Mouse (Mus musculus) layer of hippocampus, adult 6 months (tissue): Measurements from ENCODE around the gene Gm13023. TPM values are rescaled to one million over a fixed set of nuclear protein-coding genes. Genes with fewer than 3 reads are reported as not detected.

ENCODE experiments used
- long read RNA-seq, 2 experiments: library from polyadenylated mRNA; unstranded; transcript quantifications; one replicate each; pipeline ENCODE4 v2.0.0; 2019 to 2020
- polyA plus RNA-seq: library from polyadenylated mRNA; unstranded; fragments of <200 nt; fragmentation: Nextera tagmentation; gene quantifications from 2 replicates; pipeline ENCODE4 v1.2.3, GENCODE M21; 2021

The Gm13023 gene
- polyA plus RNA-seq, result not detected in 2 replicates
- long read RNA-seq, experiment 1, result 0 reads
- long read RNA-seq, experiment 2, result 0 reads

DNA sequence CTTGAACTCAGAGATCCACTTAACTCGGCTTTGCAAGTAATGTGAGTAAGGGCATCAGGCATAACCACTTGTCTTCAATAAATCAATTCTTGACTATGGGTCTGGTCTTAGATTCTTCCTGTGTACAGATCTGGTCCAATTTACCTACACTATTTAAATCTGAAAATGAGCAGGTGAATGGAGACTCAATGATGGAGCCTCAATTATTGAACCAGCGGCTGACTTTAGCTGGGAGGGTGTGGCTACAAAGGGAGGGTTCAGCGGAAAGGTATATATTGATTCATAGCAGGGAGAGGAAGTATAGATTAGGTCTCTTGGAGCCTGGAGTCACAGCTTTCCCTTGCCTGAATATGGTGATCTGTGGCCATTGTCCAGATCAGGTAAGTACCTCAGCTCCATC lies at the start of gene Gm13023:
TSS of gene Gm13023 (plus strand) at position 301 of the 400 bp plus-strand sequence.

DNA sequence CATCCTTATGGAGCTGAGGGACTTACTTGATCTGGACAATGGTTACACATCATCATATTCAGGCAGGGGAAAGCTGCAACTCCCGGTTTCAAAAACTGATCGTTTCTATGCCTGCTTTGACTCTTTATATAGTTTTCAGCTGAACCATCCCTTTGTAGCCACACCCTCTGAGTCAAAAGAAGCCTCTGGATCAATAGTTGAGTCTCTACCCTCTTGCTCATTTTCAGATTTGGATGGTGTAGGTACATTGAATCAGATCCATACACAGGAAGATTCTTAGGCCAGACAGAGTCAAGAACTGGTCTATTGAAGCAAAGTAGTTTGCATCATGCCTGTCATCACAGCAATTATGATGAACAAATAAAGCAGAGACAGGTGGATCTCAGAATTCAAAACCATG lies 26.8 kb downstream of the Gm13023 start, which contains the start of gene Gm13084:
TSS of gene Gm13084 (minus strand) at position 101 of the 400 bp plus-strand sequence.

Other genes starting within 250 kb of the Gm13023 start
- gene BC080695, start 237.7 kb upstream of the Gm13023 start, polyA plus RNA-seq, result not detected in 2 replicates
- gene Gm13057, start 237.6 kb upstream of the Gm13023 start, polyA plus RNA-seq, result not detected in 2 replicates
- gene Gm13083, start 174.3 kb upstream of the Gm13023 start, polyA plus RNA-seq, result not detected in 2 replicates
- not detected in 2 replicates for gene Gm13088, start 132.1 kb upstream of the Gm13023 start, polyA plus RNA-seq
- gene Gm13089, start 86.6 kb upstream of the Gm13023 start, polyA plus RNA-seq, result not detected in 2 replicates
- not detected in 2 replicates for gene Gm13078, start 69.9 kb upstream of the Gm13023 start, polyA plus RNA-seq
- gene Gm13084, start 26.7 kb downstream of the Gm13023 start, polyA plus RNA-seq, result not detected in 2 replicates
- not detected in 2 replicates for gene Gm13103, start 57.1 kb downstream of the Gm13023 start, polyA plus RNA-seq
- gene Pramef6, start 111.0 kb downstream of the Gm13023 start, polyA plus RNA-seq, result not detected in 2 replicates
- not detected in 2 replicates for gene Pramef25, start 161.7 kb downstream of the Gm13023 start, polyA plus RNA-seq
- not detected in 2 replicates for gene Gm13101, start 177.6 kb downstream of the Gm13023 start, polyA plus RNA-seq
- gene Pramef17, start 205.0 kb downstream of the Gm13023 start, polyA plus RNA-seq, result not detected in 2 replicates